Mouse (Mus musculus): ENCODE data around the gene AF366264. TPM values are rescaled to one million over a fixed set of nuclear protein-coding genes. Genes with fewer than 3 reads are reported as not detected.
"Not testable (repeated sequence)": the region's sequence is repeated elsewhere in the genome, so short reads cannot be mapped to it uniquely, and the experiment has no call there.

Gene AF366264
- 26.9 and 39.9 TPM in 2 replicates for polyA plus RNA-seq (2012; rRNA removed)

DNA sequence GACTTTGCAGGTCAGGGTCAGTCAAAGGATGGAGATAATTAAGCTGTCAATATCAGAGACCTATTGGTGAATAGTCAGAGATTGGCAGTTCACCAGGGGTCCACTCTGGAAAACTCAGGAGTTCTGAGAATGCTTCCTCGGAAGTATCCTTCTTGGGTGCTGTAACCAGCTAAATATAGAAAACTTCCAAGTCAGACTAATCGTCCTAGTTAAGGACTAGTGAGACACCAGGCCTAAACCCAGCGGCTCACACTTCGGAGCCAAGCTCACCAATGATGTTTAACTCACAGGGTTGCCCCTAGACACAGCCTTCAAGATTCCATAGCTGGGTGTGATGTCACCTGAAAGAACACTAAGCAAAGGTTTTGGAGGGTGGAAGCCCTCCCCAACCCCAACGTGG lies at the start of gene AF366264:
AF366264 (minus strand) TSS at position 101 of the 400 bp plus-strand sequence.
- peak within 1 kb of the TSS; percentile 89 for H3K4me3 ChIP-seq (ENCODE audit: control insufficient read depth, low read depth, low read length)
- H3K27ac ChIP-seq (ENCODE audit: control insufficient read depth, insufficient read depth, low read depth, low read length); H3K4me1 ChIP-seq (ENCODE audit: control insufficient read depth, insufficient read depth, low read length); H3K27me3 ChIP-seq (ENCODE audit: control insufficient read depth, insufficient read depth, low read length); H3K36me3 ChIP-seq (ENCODE audit: control insufficient read depth, insufficient read depth, low read length): not testable (repeated sequence)
- TF ChIP-seq POLR2A (IDR thresholded peaks at IDR 0.05; ENCODE audit: control insufficient read depth, low read depth, low read length), result peak; percentile 28; the same call in 1 of the 2 replicates

DNA sequence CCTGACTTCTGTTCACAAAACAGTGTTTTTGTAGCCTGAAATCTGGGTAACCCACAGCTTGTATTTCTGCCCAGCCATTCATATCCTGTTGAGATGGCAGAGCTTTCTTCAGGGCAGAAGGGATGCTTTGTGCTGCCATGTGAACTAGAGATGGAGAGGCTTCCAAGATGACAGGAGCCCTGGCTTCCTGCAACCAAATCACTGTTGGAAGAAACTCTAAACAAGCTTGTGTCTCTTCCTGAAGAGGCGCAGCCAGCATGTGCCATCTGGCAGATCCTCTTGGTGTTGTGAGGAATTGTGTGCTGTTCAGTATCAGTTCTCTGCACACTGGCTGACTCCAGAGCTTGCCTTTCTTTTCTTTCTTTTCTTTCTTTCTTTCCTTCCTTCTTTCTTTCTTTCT lies 5.1 kb upstream of the AF366264 start:
- not testable (repeated sequence) for H3K27me3 ChIP-seq (ENCODE audit: control insufficient read depth, insufficient read depth, low read length); H3K4me1 ChIP-seq (ENCODE audit: control insufficient read depth, insufficient read depth, low read length); H3K4me3 ChIP-seq (ENCODE audit: control insufficient read depth, low read depth, low read length)

DNA sequence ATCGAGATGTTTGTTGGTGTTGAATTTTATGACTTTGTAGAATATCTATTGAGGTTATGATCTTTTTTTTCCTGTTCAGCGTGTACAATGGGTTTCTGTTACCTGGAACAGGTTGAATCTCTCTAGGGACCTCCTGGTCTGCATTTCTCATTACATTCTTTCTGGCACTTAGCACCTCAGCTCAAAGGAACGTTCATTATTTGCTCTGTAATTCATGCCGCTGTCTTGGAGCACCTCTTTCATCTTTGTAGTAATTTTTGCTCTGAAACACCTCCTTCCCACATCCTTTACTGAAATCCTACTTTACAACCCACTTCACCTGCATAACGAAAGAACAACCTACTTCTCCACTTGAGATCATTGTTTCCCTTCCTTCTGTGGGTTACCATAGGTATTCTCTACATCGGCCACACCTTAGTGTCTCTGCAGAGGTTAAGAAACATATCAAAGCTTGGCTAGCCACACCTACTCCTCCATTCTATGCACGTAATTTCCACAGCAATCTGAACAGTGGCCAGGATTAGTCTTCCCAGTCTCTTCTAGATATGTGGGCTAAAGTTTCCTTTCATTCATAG lies 9.5 kb downstream of the AF366264 start:
- no peaks in the 10 kb centered on the region for H3K36me3 ChIP-seq (ENCODE audit: control insufficient read depth, insufficient read depth, low read length)
- H3K27ac ChIP-seq (ENCODE audit: control insufficient read depth, insufficient read depth, low read depth, low read length), result no peak overlapping the region
- no peaks in the 10 kb centered on the region for H3K27me3 ChIP-seq (ENCODE audit: control insufficient read depth, insufficient read depth, low read length)
- H3K4me1 ChIP-seq (ENCODE audit: control insufficient read depth, insufficient read depth, low read length), result no peaks in the 10 kb centered on the region
- H3K4me3 ChIP-seq (ENCODE audit: control insufficient read depth, low read depth, low read length), result no peak overlapping the region
- TF ChIP-seq CTCF (IDR thresholded peaks at IDR 0.05; ENCODE audit: control insufficient read depth, insufficient read depth, insufficient replicate concordance, low read depth, low read length) (no peak), POLR2A (IDR thresholded peaks at IDR 0.05; ENCODE audit: control insufficient read depth, low read depth, low read length) (no peak)

More for the DNA sequence above, 5.1 kb upstream of the AF366264 start:
- not testable (repeated sequence) for H3K36me3 ChIP-seq (ENCODE audit: control insufficient read depth, insufficient read depth, low read length); H3K27ac ChIP-seq (ENCODE audit: control insufficient read depth, insufficient read depth, low read depth, low read length)

DNA sequence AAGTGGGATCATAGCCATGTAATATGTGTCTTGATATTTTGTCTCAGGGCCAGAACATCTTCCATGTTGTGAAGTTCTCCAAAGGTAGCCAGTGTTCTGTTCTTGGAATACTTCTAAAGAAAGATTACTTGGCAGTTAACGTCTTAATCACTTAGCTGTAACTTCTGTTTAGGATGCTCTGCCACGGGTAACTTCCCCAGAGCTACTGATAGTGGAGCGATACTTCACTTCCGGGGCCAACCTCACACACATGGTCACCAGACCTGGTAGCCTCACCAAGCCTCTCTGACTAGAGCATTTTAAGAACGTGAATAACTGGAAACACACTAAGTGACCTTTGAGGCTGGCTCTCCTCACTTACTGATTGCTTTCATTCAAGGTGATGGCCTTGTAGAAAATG lies 38.6 kb downstream of the AF366264 start:
- H3K4me3 ChIP-seq (ENCODE audit: control insufficient read depth, low read depth, low read length), result no peak overlapping the region
- TF ChIP-seq CTCF (IDR thresholded peaks at IDR 0.05; ENCODE audit: control insufficient read depth, insufficient read depth, insufficient replicate concordance, low read depth, low read length), result no peak
- no peak for TF ChIP-seq POLR2A (IDR thresholded peaks at IDR 0.05; ENCODE audit: control insufficient read depth, low read depth, low read length)
- peaks cover 3% of the 10 kb centered on the region; the same call in 1 of the 2 replicates for H3K36me3 ChIP-seq (ENCODE audit: control insufficient read depth, insufficient read depth, low read length)
- H3K27me3 ChIP-seq (ENCODE audit: control insufficient read depth, insufficient read depth, low read length), result no peaks in the 10 kb centered on the region
- peaks cover 3% of the 10 kb centered on the region; the same call in 1 of the 2 replicates for H3K4me1 ChIP-seq (ENCODE audit: control insufficient read depth, insufficient read depth, low read length)
- H3K27ac ChIP-seq (ENCODE audit: control insufficient read depth, insufficient read depth, low read depth, low read length), result no peak overlapping the region

DNA sequence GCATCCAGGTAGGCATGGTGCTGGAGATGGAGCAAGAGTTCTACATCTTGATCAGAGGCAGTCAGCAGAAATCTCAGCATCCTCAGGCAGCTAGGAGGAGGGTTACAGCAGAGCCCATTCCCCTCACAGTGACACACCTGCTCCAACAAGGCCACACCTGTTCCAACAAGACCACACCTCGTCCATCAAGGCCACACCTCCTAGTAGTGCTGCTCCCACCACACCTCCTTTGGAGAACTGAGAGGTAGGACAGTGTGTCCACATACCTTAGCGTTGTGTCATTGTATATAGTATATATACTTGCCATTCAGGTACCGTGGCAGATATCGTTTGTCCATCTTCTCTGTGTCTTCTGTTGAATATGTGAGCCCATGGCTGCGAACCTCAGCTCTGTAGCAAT lies 40.5 kb downstream of the AF366264 start:
- Histone ChIP-seq H3K4me3 (ENCODE audit: control insufficient read depth, low read depth, low read length) (no peak overlapping the region), H3K4me1 (ENCODE audit: control insufficient read depth, insufficient read depth, low read length) (peaks cover 3% of the 10 kb centered on the region; the same call in 1 of the 2 replicates), H3K36me3 (ENCODE audit: control insufficient read depth, insufficient read depth, low read length) (peaks cover 5% of the 10 kb centered on the region), H3K27ac (ENCODE audit: control insufficient read depth, insufficient read depth, low read depth, low read length) (no peak overlapping the region), H3K27me3 (ENCODE audit: control insufficient read depth, insufficient read depth, low read length) (no peaks in the 10 kb centered on the region)
- TF ChIP-seq CTCF (IDR thresholded peaks at IDR 0.05; ENCODE audit: control insufficient read depth, insufficient read depth, insufficient replicate concordance, low read depth, low read length), result no peak
- TF ChIP-seq POLR2A (IDR thresholded peaks at IDR 0.05; ENCODE audit: control insufficient read depth, low read depth, low read length), result no peak

DNA sequence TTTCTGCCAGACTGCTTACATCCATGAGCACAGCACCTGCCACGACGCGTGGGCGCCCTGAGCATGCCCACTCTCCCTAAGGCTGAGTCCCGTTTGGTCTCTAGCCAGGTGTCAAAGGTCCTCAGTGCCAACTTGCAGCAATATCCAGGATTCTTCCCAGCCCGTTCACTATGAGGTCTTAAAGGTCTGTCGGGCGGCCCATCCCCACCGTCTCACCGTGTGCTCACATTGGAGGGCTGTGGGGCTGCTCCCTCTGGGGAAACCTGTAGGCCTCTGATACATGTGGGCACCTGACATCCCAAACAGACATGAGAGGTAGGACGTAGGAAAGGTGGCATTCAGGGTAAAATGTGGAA lies 44.5 kb downstream of the AF366264 start:
- Histone ChIP-seq H3K36me3 (ENCODE audit: control insufficient read depth, insufficient read depth, low read length) (peaks cover 5% of the 10 kb centered on the region), H3K27me3 (ENCODE audit: control insufficient read depth, insufficient read depth, low read length) (no peaks in the 10 kb centered on the region), H3K4me3 (ENCODE audit: control insufficient read depth, low read depth, low read length) (no peak overlapping the region), H3K4me1 (ENCODE audit: control insufficient read depth, insufficient read depth, low read length) (no peaks in the 10 kb centered on the region), H3K27ac (ENCODE audit: control insufficient read depth, insufficient read depth, low read depth, low read length) (no peak overlapping the region)
- TF ChIP-seq CTCF (IDR thresholded peaks at IDR 0.05; ENCODE audit: control insufficient read depth, insufficient read depth, insufficient replicate concordance, low read depth, low read length) (no peak), POLR2A (IDR thresholded peaks at IDR 0.05; ENCODE audit: control insufficient read depth, low read depth, low read length) (no peak)

DNA sequence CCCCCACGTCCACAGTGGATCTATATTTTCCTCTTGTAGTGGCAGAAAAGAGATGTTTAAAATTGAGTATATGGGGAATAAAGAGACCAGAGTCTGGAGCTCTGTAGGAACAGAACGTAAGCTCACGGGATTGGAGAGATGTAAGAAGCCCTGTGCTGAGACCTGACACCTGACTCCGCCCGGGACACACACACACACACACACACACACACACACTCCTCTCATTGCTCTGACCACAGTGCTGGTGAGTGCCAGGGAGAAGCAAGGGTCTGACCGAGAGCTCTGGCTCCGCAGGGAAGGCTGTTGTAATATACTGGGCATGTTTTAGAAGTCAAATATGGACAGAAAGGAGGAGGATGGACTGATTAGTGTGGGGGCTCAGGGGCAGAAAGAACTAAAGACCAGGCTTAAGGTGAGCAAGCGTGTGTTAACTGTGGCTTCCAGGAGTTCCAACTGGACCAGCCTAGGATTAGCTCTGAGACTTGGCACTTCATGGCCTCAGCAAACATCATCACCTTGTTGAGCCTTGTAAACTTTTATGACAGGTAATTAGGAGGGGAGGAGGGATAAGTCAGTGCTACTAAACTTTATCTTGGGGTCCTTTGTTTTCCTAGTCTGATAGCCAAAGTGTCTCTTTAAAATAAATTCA lies 45.0 kb downstream of the AF366264 start:
- H3K36me3 ChIP-seq (ENCODE audit: control insufficient read depth, insufficient read depth, low read length), result peaks cover 6% of the 10 kb centered on the region
- H3K4me1 ChIP-seq (ENCODE audit: control insufficient read depth, insufficient read depth, low read length), result no peaks in the 10 kb centered on the region
- no peaks in the 10 kb centered on the region for H3K27me3 ChIP-seq (ENCODE audit: control insufficient read depth, insufficient read depth, low read length)
- no peak overlapping the region for H3K27ac ChIP-seq (ENCODE audit: control insufficient read depth, insufficient read depth, low read depth, low read length)
- no peak for TF ChIP-seq POLR2A (IDR thresholded peaks at IDR 0.05; ENCODE audit: control insufficient read depth, low read depth, low read length)
- TF ChIP-seq CTCF (IDR thresholded peaks at IDR 0.05; ENCODE audit: control insufficient read depth, insufficient read depth, insufficient replicate concordance, low read depth, low read length), result no peak
- no peak overlapping the region for H3K4me3 ChIP-seq (ENCODE audit: control insufficient read depth, low read depth, low read length)
